Mouse (Mus musculus) B cell, adult 2 months (primary cell): ENCODE measurements around the gene Npy4r.

ENCODE experiments used
- DNase-seq, 2 experiments: peaks; one replicate each; pipeline ENCODE4 v3.0.0; 2022

Gene Npy4r

DNA sequence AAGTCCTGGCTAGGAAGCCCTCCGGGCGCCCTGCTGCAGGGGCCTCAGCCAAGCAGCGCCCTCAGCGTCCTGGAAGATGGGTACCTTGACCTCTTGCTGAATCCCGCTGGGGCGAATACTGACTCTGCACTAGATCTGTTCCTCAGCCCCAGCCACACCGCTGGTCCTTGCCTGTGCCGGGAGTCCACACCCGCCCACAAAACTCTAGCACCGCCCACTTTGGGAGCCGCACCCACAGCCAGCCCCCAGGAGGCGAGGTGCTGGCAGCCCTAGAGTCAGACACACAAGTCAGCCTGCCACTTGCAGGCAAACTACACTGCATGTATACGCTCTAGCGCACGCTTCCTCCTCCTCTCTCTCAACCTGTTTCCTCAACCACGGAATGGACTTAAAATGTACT, at the start of gene Npy4r:
Npy4r (minus strand) TSS at position 148 of the 400 bp plus-strand sequence.
- DNase-seq, result no peak

GRCm38 (mm10) chr14:34201231-34202035, 49.1 kb upstream of the Npy4r start, which contains the start of gene Gprin2:
Gprin2 (minus strand) TSS chr14:34201653.
- peak; percentile 25 for DNase-seq

DNA sequence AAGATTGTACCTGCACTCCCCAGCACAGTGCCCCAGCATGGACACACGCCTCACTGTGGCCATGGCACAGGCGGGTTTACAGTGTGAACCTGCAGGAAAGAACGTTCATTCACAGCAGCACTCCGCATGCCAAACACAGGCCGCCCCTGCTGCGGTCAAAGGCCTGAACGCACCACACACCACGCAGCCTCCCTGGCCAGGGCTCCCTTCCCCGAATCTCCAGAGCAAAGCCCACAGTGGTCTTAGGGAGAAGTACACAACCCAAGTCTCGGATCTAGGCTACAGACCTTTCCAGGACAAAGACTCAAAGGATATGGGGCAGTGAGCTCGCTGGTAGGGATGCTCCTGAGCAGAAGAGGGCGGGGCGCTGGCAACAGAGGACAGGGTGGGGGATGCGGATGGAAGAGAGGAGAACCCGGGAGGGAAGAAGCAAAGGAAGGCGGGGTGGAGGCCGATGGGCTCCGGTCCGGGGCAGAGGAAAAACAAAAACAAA, 48.5 kb upstream of the Npy4r start:
- DNase-seq, result no peak

DNA sequence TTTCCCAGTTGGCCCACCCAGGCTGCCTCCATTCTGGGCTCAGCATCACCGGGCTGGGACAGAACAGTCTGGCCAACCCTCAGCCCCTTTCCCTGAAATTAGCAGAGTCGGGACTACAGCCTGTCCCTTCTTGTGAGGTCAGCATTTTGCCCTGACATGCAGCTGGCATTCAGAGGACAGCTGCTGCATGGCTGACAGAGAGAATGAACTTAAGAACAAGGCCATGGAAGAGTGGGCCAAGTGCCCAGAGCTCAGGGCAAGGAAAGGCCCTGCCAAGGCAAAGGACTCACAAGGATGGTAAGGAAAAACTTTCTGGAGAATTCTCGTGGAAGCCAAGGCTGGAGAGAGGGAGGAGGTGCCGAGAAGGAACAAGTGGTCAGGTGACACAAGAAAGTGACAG, 44.4 kb upstream of the Npy4r start:
- DNase-seq, result no peak

DNA sequence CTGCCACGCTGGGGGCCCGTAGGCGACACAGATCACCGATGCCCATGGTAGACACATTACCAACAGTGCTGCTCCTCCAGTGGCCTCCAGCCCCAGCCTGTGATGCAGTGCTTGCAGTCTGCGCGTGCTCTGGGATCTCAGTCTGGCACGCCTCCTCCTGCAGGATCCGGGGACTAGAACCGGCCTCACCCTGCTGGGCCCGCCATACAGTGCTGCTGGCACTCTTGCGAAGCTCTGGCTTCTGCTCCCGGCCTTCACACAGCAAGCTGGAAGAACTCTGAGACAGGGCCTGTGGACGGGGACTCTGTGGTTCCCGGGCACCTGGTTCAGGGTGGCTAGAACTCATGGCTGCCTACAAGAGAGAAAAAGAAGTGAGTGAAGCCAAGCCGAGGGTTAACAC, 43.2 kb upstream of the Npy4r start:
- DNase-seq, result no peak

GRCm38 (mm10) chr14:34193879-34194278, 41.6 kb upstream of the Npy4r start:
- DNase-seq, result no peak

DNA sequence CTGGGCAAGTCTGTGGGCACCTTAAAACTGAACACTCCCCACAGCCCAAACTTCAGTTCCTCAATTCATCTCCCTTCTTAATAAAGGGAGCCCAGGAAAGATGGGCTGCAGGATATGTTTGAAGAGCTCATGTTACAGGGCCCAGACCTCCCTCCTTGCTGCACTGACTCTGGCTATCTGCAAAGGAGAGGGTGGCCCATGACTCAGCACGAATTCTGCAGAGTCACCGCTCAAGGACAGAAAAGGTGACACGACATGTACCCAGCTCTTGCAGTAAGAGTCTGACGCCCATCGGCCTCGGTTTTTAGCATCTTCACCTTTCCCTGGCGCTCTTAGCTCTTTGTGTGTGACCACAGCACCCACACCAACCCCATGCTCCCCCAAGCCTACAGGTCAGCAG, 38.1 kb upstream of the Npy4r start:
- DNase-seq, result no peak

DNA sequence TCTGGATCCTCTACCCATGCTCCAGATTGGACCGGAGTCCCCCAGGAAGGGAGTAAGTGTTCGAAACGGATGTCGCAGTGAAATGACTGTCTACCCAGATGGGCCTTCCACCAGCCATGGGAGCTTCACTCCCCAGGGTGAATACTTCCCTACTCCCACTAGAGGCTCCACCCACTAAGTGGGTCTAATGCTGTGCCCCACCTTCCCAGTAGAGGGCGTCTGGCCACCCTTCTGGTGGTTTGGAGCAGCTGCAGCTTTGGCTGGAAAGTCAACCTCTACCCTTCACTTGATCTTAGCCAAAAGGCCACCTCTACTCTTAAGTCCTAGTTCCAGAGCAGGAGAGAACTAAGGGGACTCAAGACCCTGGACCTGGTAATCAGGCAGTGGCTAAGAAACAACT, 36.3 kb upstream of the Npy4r start:
- DNase-seq, result peak; percentile 23 to 30

- no peak for DNase-seq
These were observed 30.8 kb upstream of the Npy4r start for GRCm38 (mm10) chr14:34183101-34183500.

GRCm38 (mm10) chr14:34179351-34179750, 27.1 kb upstream of the Npy4r start:
- DNase-seq, result no peak

- no peak for DNase-seq
These were observed 18.8 kb upstream of the Npy4r start for GRCm38 (mm10) chr14:34171107-34171506.

GRCm38 (mm10) chr14:34155752-34156151, 3.5 kb upstream of the Npy4r start:
- no peak for DNase-seq

DNA sequence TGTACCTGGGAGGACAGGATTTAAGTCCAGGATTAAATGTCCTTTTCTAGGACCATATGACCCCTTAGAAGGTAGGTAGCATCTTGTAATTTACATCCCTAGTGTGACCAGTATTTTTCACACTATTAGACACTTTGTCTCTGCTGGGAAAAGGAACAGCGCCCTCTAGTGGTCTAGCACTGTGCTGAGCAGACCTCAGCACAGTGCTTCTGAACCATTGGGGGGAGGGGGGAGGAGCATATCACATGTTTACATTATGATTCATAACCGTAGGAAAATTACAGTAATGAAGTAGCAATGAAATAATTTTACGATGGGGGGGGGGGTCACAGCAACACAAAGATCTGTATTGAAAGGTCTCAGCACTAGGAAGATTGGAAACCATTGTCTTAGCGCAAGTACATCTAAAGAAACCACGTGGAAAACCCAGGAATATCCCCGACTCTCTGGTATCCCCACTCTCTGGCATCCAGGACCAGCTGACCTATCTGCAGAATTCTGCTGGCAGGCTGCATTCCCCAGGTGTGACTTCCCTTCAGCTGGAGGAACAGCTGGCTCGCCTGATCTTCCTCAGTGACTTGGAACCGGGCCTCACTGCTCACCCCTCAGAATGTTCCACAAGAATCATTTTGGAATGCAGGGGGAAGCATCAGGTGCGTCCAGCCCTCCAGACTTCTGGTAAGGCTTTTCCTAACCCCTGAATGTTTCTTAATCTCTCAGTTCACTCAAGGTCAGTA, 2.5 kb upstream of the Npy4r start:
- peak; percentile 37 for DNase-seq

DNA sequence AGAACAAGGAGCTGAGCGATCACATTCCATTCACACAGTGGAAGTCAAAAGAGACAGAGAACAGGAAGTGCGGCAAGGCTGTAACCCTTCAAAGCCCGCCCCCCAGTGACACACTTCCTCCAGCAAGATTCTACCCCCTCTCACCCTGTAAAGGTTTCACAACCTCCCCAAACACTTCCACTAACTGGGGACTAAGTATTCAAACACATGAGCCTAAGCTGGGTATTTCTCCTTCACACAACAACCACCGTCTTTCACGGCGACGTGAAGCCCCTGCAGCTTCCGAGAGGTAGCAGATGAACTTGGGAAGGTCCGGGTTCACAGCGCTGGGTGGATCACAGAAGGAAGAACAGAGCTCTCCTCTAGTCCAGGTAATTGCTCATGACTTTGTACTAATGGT, 9.4 kb downstream of the Npy4r start:
- DNase-seq, result no peak

DNA sequence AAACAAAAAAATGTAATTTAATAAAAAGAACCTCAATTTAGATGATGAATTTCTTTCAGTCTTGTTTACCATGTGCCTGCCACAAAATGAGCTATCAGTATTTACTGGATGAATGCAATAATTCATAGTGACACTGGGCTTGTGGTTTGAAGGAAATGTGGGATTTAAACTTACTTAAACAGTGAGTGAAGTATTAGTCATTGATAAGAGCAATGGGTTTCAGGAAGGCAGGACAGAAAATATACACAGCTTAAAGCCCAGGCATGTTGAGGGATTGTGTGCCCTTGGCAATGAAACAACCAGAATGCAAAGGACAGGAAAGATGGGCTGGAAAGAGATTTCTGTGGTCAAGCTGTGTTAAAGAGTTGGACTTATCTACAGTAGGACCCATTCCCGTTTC, 10.0 kb downstream of the Npy4r start:
- DNase-seq, result no peak

DNA sequence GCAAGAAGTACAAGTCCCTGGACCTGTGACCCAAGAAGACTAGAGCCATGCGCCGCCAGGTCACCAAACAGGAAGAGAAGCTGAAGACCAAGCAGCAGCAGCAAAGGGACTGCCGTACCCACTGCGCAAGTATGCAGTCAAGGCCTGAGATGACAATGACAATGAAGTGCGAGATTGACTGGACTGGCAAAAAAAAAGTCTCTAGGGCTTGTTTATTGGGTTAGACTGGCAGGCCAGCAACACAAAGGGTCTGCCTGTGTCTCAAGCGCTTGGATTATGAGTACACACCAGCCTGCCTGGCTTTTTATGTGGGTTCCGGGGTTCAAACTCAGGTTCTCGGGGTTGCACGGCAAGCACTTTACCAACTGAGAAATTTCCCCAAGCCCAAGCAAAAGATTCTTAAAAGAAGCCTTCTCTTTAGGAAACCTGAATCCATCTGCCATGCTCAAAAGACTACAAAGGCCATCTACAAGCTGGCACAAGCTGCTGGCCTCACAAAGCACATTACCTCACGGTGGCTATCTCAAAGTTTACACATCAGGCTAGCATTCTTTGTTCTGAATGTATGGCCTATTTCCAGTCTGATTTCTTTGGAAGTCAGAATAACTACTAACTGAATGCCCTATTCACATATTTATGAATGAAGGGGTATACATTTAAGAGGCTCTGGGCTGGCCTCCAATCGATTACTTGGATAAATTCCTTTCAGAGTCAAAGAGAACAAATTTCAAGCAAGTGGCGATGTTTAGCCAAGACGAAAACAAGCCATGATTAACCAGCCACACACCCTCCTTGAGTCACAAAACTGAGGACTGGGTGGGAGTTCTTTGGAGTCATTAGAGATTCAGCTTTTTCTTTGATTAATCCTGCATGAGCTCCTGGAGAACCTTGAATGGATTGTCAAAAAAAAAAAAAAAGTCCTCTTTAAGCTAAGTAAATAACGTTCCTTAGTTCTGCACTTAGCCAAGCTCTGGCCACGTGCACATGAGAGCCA, 12.3 kb downstream of the Npy4r start:
- DNase-seq, result no peak

GRCm38 (mm10) chr14:34135391-34135790, 16.9 kb downstream of the Npy4r start:
- no peak for DNase-seq

DNA sequence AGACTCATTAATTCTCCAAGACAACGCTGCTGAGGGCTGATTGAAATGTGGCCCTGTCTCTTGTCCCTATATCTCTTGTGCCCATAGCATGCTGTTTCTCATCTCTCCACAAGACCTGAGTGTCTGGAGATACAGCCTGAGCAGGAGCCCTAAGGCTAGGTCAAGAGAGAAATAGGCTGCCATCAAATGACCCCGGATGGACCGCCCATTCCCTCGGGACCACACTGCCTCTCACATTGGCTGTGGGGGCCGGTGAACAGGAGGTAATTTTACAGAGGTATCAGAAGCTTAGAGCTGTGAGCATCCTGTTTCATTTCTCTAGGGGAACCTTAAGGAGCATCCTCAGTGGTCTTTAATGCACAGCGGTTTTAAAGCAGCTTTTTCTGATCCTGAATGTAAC, 21.1 kb downstream of the Npy4r start:
- no peak for DNase-seq

DNA sequence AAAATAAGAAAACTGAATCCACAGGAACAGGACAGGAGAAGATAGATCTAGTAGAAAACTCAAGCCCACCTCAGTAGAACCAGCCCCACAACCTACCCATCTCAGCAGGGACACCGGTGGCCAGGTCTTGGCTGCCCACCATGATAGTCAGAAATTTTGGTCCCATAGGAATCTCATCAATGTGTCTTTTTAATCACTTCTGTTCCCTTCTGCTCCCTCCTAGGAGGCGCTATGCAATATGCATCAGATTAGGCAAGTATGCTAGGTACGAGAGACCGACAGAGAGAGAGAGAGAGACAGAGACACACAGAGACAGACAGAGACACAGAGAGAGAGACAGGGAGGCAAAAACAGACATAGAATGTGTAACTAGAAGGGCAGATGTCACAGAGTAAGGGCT, 30.6 kb downstream of the Npy4r start:
- no peak for DNase-seq

- no peak for DNase-seq
These were observed 31.4 kb downstream of the Npy4r start for GRCm38 (mm10) chr14:34120923-34121351.

GRCm38 (mm10) chr14:34120016-34120910, 32.0 kb downstream of the Npy4r start:
- no peak for DNase-seq
